Mouse (Mus musculus): ENCODE measurements around the gene Ptprt.

DNA sequence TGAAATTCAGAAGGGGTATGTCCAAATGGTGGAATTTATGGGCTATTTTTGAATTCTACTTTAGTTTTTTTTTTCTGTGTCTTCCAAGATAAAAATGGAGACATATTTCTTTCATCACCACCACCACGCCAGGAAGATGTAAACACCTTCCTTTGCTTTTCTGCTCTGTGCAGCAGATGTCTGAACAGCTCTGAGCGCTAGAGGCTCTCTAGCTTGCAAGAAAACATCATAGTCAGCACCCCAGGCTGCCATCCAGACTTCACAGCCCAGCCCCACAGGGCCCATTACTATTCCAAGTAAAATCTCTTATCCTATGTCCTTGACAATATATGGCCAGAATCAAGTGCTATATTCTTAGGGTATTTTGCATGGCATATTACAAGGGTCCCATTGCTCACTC is 542.9 kb downstream of the Ptprt start:
- TF ChIP-seq POLR2A (IDR thresholded peaks at IDR 0.05; ENCODE audit: insufficient read depth, low read depth, low read length) (no peak), CTCF (IDR thresholded peaks at IDR 0.05) (no peak)

All from heart, adult 2 months (tissue).